Comparison of ENCODE assay signal across 8 mouse cellular contexts in genomic region chr9:57148144-57148878, GRCm38 (mm10). TPM values are rescaled to one million over a fixed set of nuclear protein-coding genes. Genes with fewer than 3 reads are reported as not detected.
DNase-seq lines count a peak whose midpoint lies in the region; ATAC-seq lines count a peak whose summit lies in the region.

TSS of gene Neil1 (minus strand) at chr9:57148305.

- intact Hi-C loops in gastrocnemius, postnatal 36 days (cut with DNase I), result no loop called here
- intact Hi-C loops in left cerebral cortex, postnatal 14 days (cut with DNase I), result no loop called here

- H3K36me3 ChIP-seq in intestine, embryonic 15.5 days, result peaks cover 4% of the 10 kb centered on the region; the same call in 1 of the 2 replicates

- H3K27me3 ChIP-seq in intestine, embryonic 15.5 days (replicated peaks), result no peaks in the 10 kb centered on the region

- no peaks in the 10 kb centered on the region for H3K9me3 ChIP-seq in intestine, embryonic 15.5 days

- peak; percentile 87 for DNase-seq in adrenal gland, postnatal 10 days
- DNase-seq in embryo, embryonic 9.5 days (ENCODE audit: extremely low spot score), result peak; percentile 85
- peak; percentile 79 to 82 for DNase-seq in gastrocnemius, postnatal 36 days
- peak; percentile 90 to 95 for DNase-seq in left cerebral cortex, postnatal 14 days (ENCODE audit: low spot score in 2 of 2)
- peak; percentile 75 for DNase-seq in right cerebral cortex, postnatal 14 days
- DNase-seq in urinary bladder, postnatal 4 days (ENCODE audit: low spot score in 2 of 2), result peak; percentile 75 to 76

- peak within 1 kb of the TSS; percentile 80 for H3K4me2 ChIP-seq in intestine, embryonic 15.5 days (replicated peaks)

- peak; percentile 95 for ATAC-seq in intestine, embryonic 15.5 days
- peak; percentile 91 for ATAC-seq in megakaryocyte-erythroid progenitor cell, adult 5-6 weeks (replicated peaks; ENCODE audit: low FRiP score, low TSS enrichment, poor library complexity, severe bottlenecking)

- peak within 1 kb of the TSS; percentile 81 for H3K27ac ChIP-seq in intestine, embryonic 15.5 days

- peak within 1 kb of the TSS; percentile 53 for H3K4me3 ChIP-seq in intestine, embryonic 15.5 days (replicated peaks)

- H3K9ac ChIP-seq in intestine, embryonic 15.5 days, result peak within 1 kb of the TSS; percentile 68

- H3K4me1 ChIP-seq in intestine, embryonic 15.5 days (replicated peaks), result peaks cover 8% of the 10 kb centered on the region

- WGBS in intestine, embryonic 15.5 days, result 2% methylated on average over 27 of the region's 27 CpGs

RNA-seq across cellular contexts. Expression of gene Neil1, which starts in this region (rescaled TPM):
- total RNA-seq in adrenal gland, postnatal 10 days (2021), result 10 to 100 TPM; 11.4 to 13.1 TPM
- total RNA-seq in gastrocnemius, postnatal 36 days (2021), result 1 to 10 TPM; 4.9 to 6.9 TPM
- 7.1 and 7.6 TPM in 2 replicates for polyA plus RNA-seq in intestine, embryonic 15.5 days (2015; fragmentation: Nextera tagmentation; extraction: Ambion mirVana)
- 1 to 10 TPM; 9.4 to 9.8 TPM for total RNA-seq in left cerebral cortex, postnatal 14 days (2021)
- total RNA-seq in megakaryocyte-erythroid progenitor cell, adult 5-6 weeks (2014; fragmentation: Nextera tagmentation), result 12.2 and 12.5 TPM in 2 replicates
- total RNA-seq in megakaryocyte-erythroid progenitor cell, adult 5-6 weeks (2017), result 2.8 and 3.5 TPM in 2 replicates

Comparison
In these comparisons a context has a peak if more than half of its experiments do, and no peak if none do; other contexts are left out.
1. Peak in every context shown above with its lines: DNase-seq, ATAC-seq, H3K4me3 ChIP-seq and H3K27ac ChIP-seq.